Mouse (Mus musculus) stomach, postnatal 0 days (tissue): ENCODE measurements around the gene Rrbp1.

Experiments
- CTCF ChIP-seq: IDR thresholded peaks from 2 replicates; pipeline ENCODE4 v1.5.1; 2016; ENCODE audit warnings: antibody characterized with exemption, low read depth, mild to moderate bottlenecking, moderate library complexity
- EP300 ChIP-seq: optimal IDR thresholded peaks from 2 replicates; pipeline ENCODE3; 2016; ENCODE audit warnings: antibody characterized with exemption

DNA sequence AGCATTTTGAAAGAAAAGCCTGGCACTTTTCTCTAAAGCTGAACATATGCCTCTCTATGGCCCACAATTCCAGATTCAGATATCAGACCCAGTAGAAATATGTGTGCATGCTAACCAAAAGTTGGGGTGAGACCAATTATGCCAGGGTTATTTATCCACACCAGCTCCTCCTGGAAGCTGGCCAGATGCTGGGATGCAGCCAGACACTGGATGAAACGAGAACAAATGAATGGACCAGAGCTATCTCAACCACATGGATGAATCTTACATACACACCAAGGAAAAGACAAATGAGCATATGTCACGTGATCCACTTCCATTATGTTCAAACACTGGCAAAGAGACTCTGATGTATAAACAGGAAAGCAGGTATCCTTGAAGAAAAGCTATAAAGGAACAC lies 7.5 kb downstream of the Rrbp1 start:
- no peak for TF ChIP-seq CTCF
- no peak for TF ChIP-seq EP300
